Mouse (Mus musculus) limb, embryonic 11.5 days (tissue): ENCODE measurements around the gene Sipa1l1. TPM values are rescaled to one million over a fixed set of nuclear protein-coding genes. Genes with fewer than 3 reads are reported as not detected.

Experiments used
- ATAC-seq: fragments of 200-750 bp; cut with Nextera tagmentation; 2 replicates; pipeline ENCODE4 v1.8.0; 2017; ENCODE audit warnings: low read depth; ENCODE audit not compliant: insufficient number of reproducible peaks, low FRiP score, low TSS enrichment
- DNase-seq: peaks from one replicate; pipeline ENCODE4 v3.0.0-alpha.2; 2015; ENCODE audit warnings: low spot score
- H3K27ac ChIP-seq: fragments of 300-500 bp; sonication (generic); replicated peaks from 2 replicates; pipeline ENCODE4 v1.5.1; 2014; ENCODE audit warnings: low read depth, mild to moderate bottlenecking, low read length
- H3K27me3 ChIP-seq: fragments of 300-500 bp; sonication (generic); 2 replicates; pipeline ENCODE4 v1.6.1; 2014; ENCODE audit warnings: mild to moderate bottlenecking, low read length, mixed read lengths; ENCODE audit not compliant: control insufficient read depth, insufficient read depth
- H3K36me3 ChIP-seq: fragments of 300-500 bp; sonication (generic); 2 replicates; pipeline ENCODE4 v1.6.1; 2014; ENCODE audit warnings: mild to moderate bottlenecking, low read length, moderate library complexity, mixed read lengths; ENCODE audit not compliant: control insufficient read depth, insufficient read depth
- H3K4me1 ChIP-seq: fragments of 300-500 bp; sonication (generic); 2 replicates; pipeline ENCODE4 v1.6.1; 2014; ENCODE audit warnings: low read length, mixed read lengths; ENCODE audit not compliant: control insufficient read depth, insufficient read depth
- H3K4me2 ChIP-seq: fragments of 300-500 bp; sonication (generic); 2 replicates; pipeline ENCODE4 v1.6.1; 2014; ENCODE audit warnings: low read depth, mild to moderate bottlenecking, moderate library complexity; ENCODE audit not compliant: severe bottlenecking
- H3K4me3 ChIP-seq: fragments of 300-500 bp; sonication (generic); 2 replicates; pipeline ENCODE4 v1.5.1; 2014; ENCODE audit warnings: low read depth, low read length
- H3K9ac ChIP-seq: fragments of 300-500 bp; sonication (generic); 2 replicates; pipeline ENCODE4 v1.6.1; 2014; ENCODE audit warnings: mild to moderate bottlenecking, low read length
- H3K9me3 ChIP-seq: fragments of 300-500 bp; sonication (generic); 2 replicates; pipeline ENCODE4 v1.6.1; 2016; ENCODE audit warnings: low read length; ENCODE audit not compliant: control insufficient read depth
- WGBS: fragments of 180-500 bp; shearing (Covaris S2); extraction: QIAGEN DNeasy Blood & Tissue Kit; methylation state at CpG from one replicate; pipeline ENCODE4 v1.1.7; 2014; 5-methylcytosine and 5-hydroxymethylcytosine counted together
- polyA plus RNA-seq: library from polyadenylated mRNA; unstranded; fragments of >200 nt; fragmentation: Nextera tagmentation; extraction: Ambion mirVana; gene quantifications from 2 replicates; pipeline ENCODE4 v1.2.1, GENCODE M21; 2014

Gene Sipa1l1
- polyA plus RNA-seq, 1 experiment from 2014 or later = 32.5 TPM

DNA sequence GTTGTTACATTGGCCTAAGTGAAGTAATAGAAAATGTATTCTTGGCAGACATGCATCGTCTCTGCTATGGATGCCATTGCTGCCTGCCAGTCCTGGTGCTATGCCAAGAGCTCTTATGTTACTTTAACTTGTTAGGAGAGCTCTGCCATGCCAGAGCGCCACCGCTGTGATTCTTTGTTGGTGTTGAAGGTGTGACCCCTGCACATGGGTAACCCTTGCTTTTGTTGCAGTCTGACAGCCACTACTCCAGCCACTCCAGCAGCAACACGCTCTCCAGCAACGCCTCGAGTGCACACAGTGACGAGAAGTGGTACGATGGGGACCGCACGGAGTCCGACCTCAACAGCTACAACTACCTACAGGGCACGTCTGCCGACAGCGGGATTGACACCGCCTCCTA lies 255.7 kb downstream of the Sipa1l1 start:
- no peak overlapping the region for H3K4me2 ChIP-seq
- ATAC-seq = no peak
- peaks cover 4% of the 10 kb centered on the region; the same call in 1 of the 2 replicates for H3K36me3 ChIP-seq
- no peak overlapping the region for H3K4me3 ChIP-seq
- H3K4me1 ChIP-seq = no peaks in the 10 kb centered on the region
- H3K27me3 ChIP-seq = no peaks in the 10 kb centered on the region
- no peak overlapping the region for H3K27ac ChIP-seq
- no peak for DNase-seq
- H3K9me3 ChIP-seq = no peaks in the 10 kb centered on the region
- WGBS = 94% methylated on average over 15 of the region's 15 CpGs
- H3K9ac ChIP-seq = no peak overlapping the region

DNA sequence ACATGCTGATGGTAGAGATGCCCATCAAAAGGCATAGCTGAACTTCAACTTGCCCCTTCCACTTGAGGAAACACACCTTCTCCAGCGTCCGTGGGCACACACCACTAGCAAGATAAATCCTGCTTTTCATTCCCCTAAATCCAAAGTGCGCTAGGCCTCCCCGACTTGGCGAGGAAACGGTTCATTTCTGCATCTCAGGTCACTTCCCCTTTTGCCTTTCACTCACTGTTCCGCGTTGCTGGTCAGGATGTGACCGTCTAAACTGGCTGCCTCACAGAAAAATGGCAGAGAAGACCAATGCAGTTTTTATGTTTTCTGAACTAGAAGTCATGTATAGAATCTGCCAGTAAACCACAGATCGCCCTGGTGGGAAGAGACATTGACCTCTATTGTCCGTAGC lies 256.7 kb downstream of the Sipa1l1 start:
- ATAC-seq = no peak
- Histone ChIP-seq H3K9ac (no peak overlapping the region), H3K4me3 (no peak overlapping the region), H3K4me2 (no peak overlapping the region), H3K9me3 (no peaks in the 10 kb centered on the region), H3K27me3 (no peaks in the 10 kb centered on the region), H3K36me3 (peaks cover 4% of the 10 kb centered on the region; the same call in 1 of the 2 replicates), H3K27ac (no peak overlapping the region), H3K4me1 (no peaks in the 10 kb centered on the region)
- DNase-seq = no peak
- 92% methylated on average over 11 of the region's 11 CpGs for WGBS

DNA sequence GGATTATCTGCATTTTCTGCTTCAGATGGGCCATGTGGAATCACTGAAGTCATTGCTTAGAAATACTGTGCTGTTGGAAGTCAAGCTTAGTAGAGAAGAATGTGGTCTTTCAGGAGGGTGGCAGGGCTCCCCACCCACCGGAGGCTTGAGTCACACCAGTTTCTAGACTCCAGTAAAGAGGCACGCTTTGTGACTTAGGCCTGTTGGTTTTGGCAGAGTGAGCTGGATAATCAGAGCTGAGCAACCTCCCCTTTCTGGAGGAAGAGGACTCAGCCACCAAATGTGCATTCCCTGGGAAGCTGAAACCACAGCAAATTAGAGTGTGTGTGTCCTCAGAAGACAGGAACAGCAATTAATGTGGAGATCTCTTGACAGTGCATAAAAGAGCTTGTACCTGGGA lies 258.3 kb downstream of the Sipa1l1 start:
- Histone ChIP-seq H3K9me3 (no peaks in the 10 kb centered on the region), H3K9ac (no peak overlapping the region), H3K27ac (no peak overlapping the region), H3K36me3 (peaks cover 4% of the 10 kb centered on the region; the same call in 1 of the 2 replicates), H3K4me1 (no peaks in the 10 kb centered on the region), H3K4me3 (no peak overlapping the region), H3K4me2 (no peak overlapping the region), H3K27me3 (no peaks in the 10 kb centered on the region)
- ATAC-seq = no peak
- 90% methylated on average over 2 of the region's 2 CpGs for WGBS
- no peak for DNase-seq

DNA sequence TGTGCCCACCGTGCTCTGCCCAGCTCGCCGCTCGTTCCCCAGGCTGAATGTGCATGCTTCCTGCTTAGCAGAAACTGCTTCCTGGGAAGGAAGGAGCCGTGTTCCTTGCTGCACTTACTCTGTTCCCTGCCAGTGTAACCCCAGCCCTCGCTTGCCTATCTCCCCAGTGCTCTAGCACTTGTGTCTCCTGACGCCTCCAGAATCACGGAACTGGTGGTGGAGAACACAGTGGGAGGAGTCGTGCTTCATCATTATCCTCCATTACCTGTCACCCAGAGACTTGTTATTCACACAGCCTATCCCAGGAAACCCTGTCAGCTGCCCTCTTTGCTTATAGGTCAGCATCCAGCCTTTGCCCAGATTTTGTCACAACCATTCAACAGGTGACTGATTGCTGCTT lies 259.3 kb downstream of the Sipa1l1 start:
- H3K27ac ChIP-seq = no peak overlapping the region
- no peak overlapping the region for H3K4me2 ChIP-seq
- ATAC-seq (no peak), DNase-seq (no peak)
- H3K4me1 ChIP-seq = no peaks in the 10 kb centered on the region
- 83% methylated on average over 9 of the region's 9 CpGs for WGBS
- H3K36me3 ChIP-seq = peaks cover 4% of the 10 kb centered on the region; the same call in 1 of the 2 replicates
- no peaks in the 10 kb centered on the region for H3K9me3 ChIP-seq
- H3K9ac ChIP-seq = no peak overlapping the region
- H3K4me3 ChIP-seq = no peak overlapping the region
- H3K27me3 ChIP-seq = no peaks in the 10 kb centered on the region

DNA sequence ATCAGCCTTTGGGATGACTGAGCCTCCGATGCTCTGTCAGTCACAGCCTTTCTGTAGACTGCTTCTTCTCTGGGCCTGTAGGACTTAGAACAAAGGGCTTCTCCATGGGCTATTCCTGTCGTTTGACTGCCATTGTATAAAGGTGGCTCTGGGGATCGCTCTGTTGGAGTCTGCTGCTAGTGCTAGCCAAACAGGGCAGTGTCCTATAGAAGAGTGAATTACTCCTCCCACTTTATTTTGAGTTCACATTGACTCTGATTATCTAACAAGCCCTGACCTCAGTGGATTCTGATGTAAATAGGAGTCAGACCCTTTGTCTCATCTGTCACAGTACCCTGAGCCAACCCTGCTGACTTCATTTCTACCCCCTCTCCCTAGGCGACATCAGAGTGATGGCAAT lies 264.2 kb downstream of the Sipa1l1 start:
- H3K36me3 ChIP-seq = no peaks in the 10 kb centered on the region; the same call in 1 of the 2 replicates
- no peaks in the 10 kb centered on the region for H3K9me3 ChIP-seq
- no peak overlapping the region for H3K4me3 ChIP-seq
- H3K4me1 ChIP-seq = no peaks in the 10 kb centered on the region
- 77% methylated on average over 4 of the region's 4 CpGs for WGBS
- ATAC-seq (no peak), DNase-seq (no peak)
- no peaks in the 10 kb centered on the region for H3K27me3 ChIP-seq
- no peak overlapping the region for H3K27ac ChIP-seq
- H3K4me2 ChIP-seq = no peak overlapping the region
- no peak overlapping the region for H3K9ac ChIP-seq

DNA sequence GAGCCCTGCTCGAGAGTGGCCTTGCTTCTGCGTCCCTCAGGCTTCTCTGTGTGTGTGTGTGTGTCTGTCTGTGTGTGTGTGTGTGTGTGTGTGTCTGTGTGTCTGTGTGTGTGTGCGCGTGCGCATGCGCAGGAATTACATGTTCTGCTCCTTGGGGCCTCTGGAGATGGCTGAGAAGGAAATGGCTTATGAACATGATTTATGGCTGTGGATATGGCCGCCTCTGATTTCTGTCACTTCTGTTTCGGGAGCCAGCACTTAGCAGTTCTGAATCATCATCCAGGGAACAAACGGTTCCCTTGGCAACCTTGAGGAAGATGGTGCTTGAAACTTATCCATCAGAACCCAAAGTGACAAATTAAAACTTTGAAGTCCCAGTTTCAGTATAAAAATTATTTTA lies 265.5 kb downstream of the Sipa1l1 start:
- Histone ChIP-seq H3K27me3 (no peaks in the 10 kb centered on the region), H3K4me3 (no peak overlapping the region), H3K4me1 (no peaks in the 10 kb centered on the region), H3K9ac (no peak overlapping the region), H3K9me3 (no peaks in the 10 kb centered on the region), H3K4me2 (no peak overlapping the region), H3K27ac (no peak overlapping the region), H3K36me3 (no peaks in the 10 kb centered on the region; the same call in 1 of the 2 replicates)
- ATAC-seq = no peak
- DNase-seq = no peak
- WGBS = 89% methylated on average over 9 of the region's 9 CpGs

DNA sequence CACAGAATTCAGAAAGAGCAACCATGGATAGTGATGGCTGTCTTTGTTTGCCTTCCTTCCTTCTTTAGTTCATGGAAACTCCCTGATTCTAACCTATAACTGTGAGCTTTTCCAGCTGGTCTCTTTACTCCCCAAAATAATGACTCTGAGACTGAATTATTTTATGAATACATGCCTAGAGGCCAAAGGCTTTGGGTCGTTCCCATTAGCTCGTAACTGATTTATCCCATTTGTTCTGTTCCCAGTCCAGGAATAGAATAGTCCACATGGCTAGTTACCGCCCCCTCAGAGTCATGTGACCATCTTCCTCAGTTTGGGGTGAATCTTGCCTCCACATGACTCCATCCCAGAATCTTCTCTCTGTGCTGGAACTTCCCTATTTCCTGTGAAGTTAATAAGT lies 272.4 kb downstream of the Sipa1l1 start:
- no peaks in the 10 kb centered on the region for H3K27me3 ChIP-seq
- no peak overlapping the region for H3K9ac ChIP-seq
- DNase-seq (no peak), ATAC-seq (no peak)
- H3K36me3 ChIP-seq = no peaks in the 10 kb centered on the region; the same call in 1 of the 2 replicates
- no peaks in the 10 kb centered on the region for H3K4me1 ChIP-seq
- H3K9me3 ChIP-seq = no peaks in the 10 kb centered on the region
- H3K4me2 ChIP-seq = no peak overlapping the region
- H3K27ac ChIP-seq = no peak overlapping the region
- no peak overlapping the region for H3K4me3 ChIP-seq
- 90% methylated on average over 3 of the region's 3 CpGs for WGBS

DNA sequence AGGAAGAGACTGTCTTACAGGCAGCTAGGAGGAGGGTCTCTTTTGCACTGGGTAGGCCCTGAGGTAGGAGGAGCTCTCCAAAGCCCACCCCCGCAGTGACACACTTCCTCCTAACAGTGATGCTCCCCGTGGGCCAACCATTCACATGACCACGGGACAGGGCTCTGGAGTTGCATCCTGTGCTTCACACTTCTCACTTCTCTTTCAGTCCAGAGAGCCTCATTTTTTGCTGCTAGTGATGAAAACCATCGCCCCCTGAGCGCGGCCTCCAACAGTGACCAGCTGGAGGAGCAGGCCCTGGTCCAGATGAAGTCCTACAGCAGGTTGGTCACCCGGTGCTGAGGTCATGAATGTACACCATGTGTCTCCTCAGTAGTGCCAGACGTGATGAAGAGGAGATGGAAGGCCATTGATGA lies 277.5 kb downstream of the Sipa1l1 start:
- Histone ChIP-seq H3K9me3 (no peaks in the 10 kb centered on the region), H3K27me3 (no peaks in the 10 kb centered on the region), H3K36me3 (peaks cover 8% of the 10 kb centered on the region; the same call in 1 of the 2 replicates), H3K4me1 (no peaks in the 10 kb centered on the region), H3K4me2 (no peak overlapping the region), H3K27ac (no peak overlapping the region), H3K9ac (no peak overlapping the region), H3K4me3 (no peak overlapping the region)
- 92% methylated on average over 8 of the region's 8 CpGs for WGBS
- no peak for DNase-seq
- no peak for ATAC-seq

DNA sequence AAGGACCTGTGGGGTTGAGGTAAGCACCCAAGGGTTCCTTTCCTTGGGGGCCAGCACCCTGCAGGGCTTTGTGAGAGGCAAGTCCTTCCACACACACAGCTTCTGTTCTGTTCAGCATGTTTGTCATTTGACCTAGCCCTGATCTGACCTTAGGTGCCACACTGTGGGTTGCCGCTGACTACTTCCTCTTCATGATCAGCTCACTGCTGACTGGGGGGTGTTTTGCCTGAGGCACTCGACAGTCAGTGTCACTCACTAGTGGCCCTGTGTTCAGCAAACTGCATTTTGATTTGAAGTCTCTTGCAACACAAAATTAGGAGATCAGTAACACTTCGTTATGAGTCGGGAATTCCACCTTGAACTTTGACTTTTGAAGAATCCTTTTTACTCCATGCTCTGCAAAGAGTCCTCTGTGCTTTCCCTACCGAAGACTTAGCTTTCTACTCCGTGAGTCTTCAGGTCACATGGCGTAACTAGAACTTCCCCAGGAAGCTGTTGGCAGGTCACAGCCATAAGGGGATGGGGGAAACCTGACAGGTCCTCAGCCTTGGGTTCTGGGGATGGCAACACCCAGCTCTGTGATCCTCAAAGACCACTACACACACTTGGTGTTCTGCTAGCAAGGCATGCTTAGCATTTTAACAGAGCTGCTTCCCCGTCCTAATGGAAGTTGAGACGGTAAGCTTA lies 279.2 kb downstream of the Sipa1l1 start:
- H3K9ac ChIP-seq = no peak overlapping the region
- H3K27ac ChIP-seq = no peak overlapping the region
- 75% methylated on average over 9 of the region's 9 CpGs for WGBS
- H3K4me3 ChIP-seq = no peak overlapping the region
- H3K27me3 ChIP-seq = no peaks in the 10 kb centered on the region
- H3K36me3 ChIP-seq = peaks cover 8% of the 10 kb centered on the region; the same call in 1 of the 2 replicates
- H3K9me3 ChIP-seq = no peaks in the 10 kb centered on the region
- H3K4me1 ChIP-seq = no peaks in the 10 kb centered on the region
- no peak for DNase-seq
- no peak for ATAC-seq
- H3K4me2 ChIP-seq = no peak overlapping the region
